ENCODE assay signal across 9 mouse cellular contexts in genomic region chr10:96744167-96744777, GRCm38 (mm10).
A peak's percentile ranks its signal among the peaks of the same experiment; 100 is the strongest.
DNase-seq lines count a peak whose midpoint lies in the region; ATAC-seq and TF ChIP-seq lines count a peak whose summit lies in the region.
"Had no signal": no experiment of that assay in that cellular context is flagged by ENCODE, and none has a peak within 500 bp of the region (broad histone marks: within the 10 kb centered on the region; RNA-seq: fewer than 3 reads in every experiment).

No protein-coding gene starts in this region.

- ATAC-seq in hindbrain, postnatal 0 days: no peak
- no peak for ATAC-seq in hindbrain, embryonic 11.5 days (ENCODE audit: low FRiP score)
- no peak; the same call in 1 of the 2 replicates for ATAC-seq in heart, embryonic 11.5 days (replicated peaks; ENCODE audit: insufficient number of reproducible peaks, low FRiP score, low TSS enrichment)
- no peak for ATAC-seq in stomach, embryonic 15.5 days (ENCODE audit: insufficient read depth, low FRiP score, low read depth)

- H3K4me1 ChIP-seq in hindbrain, postnatal 0 days (ENCODE audit: insufficient read depth, low read length): no peaks in the 10 kb centered on the region
- H3K4me1 ChIP-seq in hindbrain, embryonic 11.5 days (replicated peaks; ENCODE audit: control insufficient read depth, insufficient read depth, low read length): no peaks in the 10 kb centered on the region
- H3K4me1 ChIP-seq in heart, embryonic 11.5 days (ENCODE audit: control insufficient read depth, insufficient read depth, low read length): peaks cover 11% of the 10 kb centered on the region
- peaks cover 4% of the 10 kb centered on the region; the same call in 1 of the 2 replicates for H3K4me1 ChIP-seq in stomach, embryonic 15.5 days
- H3K4me1 ChIP-seq: megakaryocyte, embryonic 14.5 days had no signal

- no peaks in the 10 kb centered on the region for H3K27me3 ChIP-seq in hindbrain, postnatal 0 days (ENCODE audit: insufficient read depth, low read length)
- no peaks in the 10 kb centered on the region for H3K27me3 ChIP-seq in hindbrain, embryonic 11.5 days (ENCODE audit: control insufficient read depth, insufficient read depth, low read length)
- H3K27me3 ChIP-seq in heart, embryonic 11.5 days (ENCODE audit: control insufficient read depth, insufficient read depth, low read length): no peaks in the 10 kb centered on the region
- H3K27me3 ChIP-seq in stomach, embryonic 15.5 days (replicated peaks): no peaks in the 10 kb centered on the region
- H3K27me3 ChIP-seq: megakaryocyte, embryonic 14.5 days had no signal

- no peak overlapping the region for H3K9ac ChIP-seq in hindbrain, postnatal 0 days (replicated peaks; ENCODE audit: low read length)
- no peak overlapping the region for H3K9ac ChIP-seq in hindbrain, embryonic 11.5 days (ENCODE audit: low read depth, low read length)
- H3K9ac ChIP-seq in heart, embryonic 11.5 days (ENCODE audit: low read depth, low read length): no peak overlapping the region
- H3K9ac ChIP-seq in stomach, embryonic 15.5 days: no peak overlapping the region

- DNase-seq in hindbrain, postnatal 0 days (ENCODE audit: low spot score): peak; percentile 45
- no peak for DNase-seq in hindbrain, embryonic 11.5 days (ENCODE audit: low spot score)
- peak; percentile 55 to 67 for DNase-seq in cerebellum, adult 18-20 months
- DNase-seq in kidney, postnatal 36 days: peak; percentile 56 to 76
- DNase-seq in embryo, embryonic 10.5 days (ENCODE audit: low spot score): no peak
- DNase-seq in spleen, postnatal 36 days (ENCODE audit: low spot score in 2 of 2): no peak

- TF ChIP-seq CTCF in hindbrain, postnatal 0 days (IDR thresholded peaks at IDR 0.05; ENCODE audit: low read depth): no peak

- H3K4me3 ChIP-seq in hindbrain, postnatal 0 days (ENCODE audit: low read length): peak overlapping the region; percentile 17; the same call in 1 of the 2 replicates
- H3K4me3 ChIP-seq in hindbrain, embryonic 11.5 days (ENCODE audit: low read depth, low read length): no peak overlapping the region
- H3K4me3 ChIP-seq in heart, embryonic 11.5 days (ENCODE audit: low read depth, low read length): no peak overlapping the region
- H3K4me3 ChIP-seq in stomach, embryonic 15.5 days (replicated peaks): no peak overlapping the region
- H3K4me3 ChIP-seq: megakaryocyte, embryonic 14.5 days had no signal

- H3K27ac ChIP-seq in hindbrain, postnatal 0 days: peak overlapping the region; percentile 23; the same call in 1 of the 2 replicates
- H3K27ac ChIP-seq in hindbrain, embryonic 11.5 days (ENCODE audit: low read depth, low read length): no peak overlapping the region
- H3K27ac ChIP-seq in heart, embryonic 11.5 days (ENCODE audit: low read depth, low read length): peak overlapping the region; percentile 55
- H3K27ac ChIP-seq in stomach, embryonic 15.5 days: peak overlapping the region; percentile 57; the same call in 1 of the 2 replicates

- no peaks in the 10 kb centered on the region for H3K9me3 ChIP-seq in hindbrain, postnatal 0 days (ENCODE audit: low read length)
- no peaks in the 10 kb centered on the region for H3K9me3 ChIP-seq in hindbrain, embryonic 11.5 days (ENCODE audit: control insufficient read depth, low read length)
- H3K9me3 ChIP-seq in heart, embryonic 11.5 days (replicated peaks; ENCODE audit: control insufficient read depth, low read length): no peaks in the 10 kb centered on the region
- no peaks in the 10 kb centered on the region for H3K9me3 ChIP-seq in stomach, embryonic 15.5 days
- H3K9me3 ChIP-seq: megakaryocyte, embryonic 14.5 days had no signal

- no peaks in the 10 kb centered on the region for H3K36me3 ChIP-seq in hindbrain, postnatal 0 days (ENCODE audit: insufficient read depth, low read length)
- H3K36me3 ChIP-seq in hindbrain, embryonic 11.5 days (ENCODE audit: control insufficient read depth, insufficient read depth, low read length): no peaks in the 10 kb centered on the region
- H3K36me3 ChIP-seq in heart, embryonic 11.5 days (ENCODE audit: control insufficient read depth, insufficient read depth, low read length): no peaks in the 10 kb centered on the region
- no peaks in the 10 kb centered on the region for H3K36me3 ChIP-seq in stomach, embryonic 15.5 days

- H3K4me2 ChIP-seq in hindbrain, postnatal 0 days (ENCODE audit: low read depth, low read length): peak overlapping the region; percentile 27
- H3K4me2 ChIP-seq in hindbrain, embryonic 11.5 days (replicated peaks; ENCODE audit: low read depth, low read length): no peak overlapping the region
- no peak overlapping the region; the same call in 1 of the 2 replicates for H3K4me2 ChIP-seq in heart, embryonic 11.5 days
- H3K4me2 ChIP-seq in stomach, embryonic 15.5 days: peak overlapping the region; percentile 27; the same call in 1 of the 2 replicates

- WGBS in hindbrain, postnatal 0 days: 27% methylated on average over 11 of the region's 11 CpGs
- 64% methylated on average over 11 of the region's 11 CpGs for WGBS in hindbrain, embryonic 11.5 days
- 30% methylated on average over 11 of the region's 11 CpGs for WGBS in heart, embryonic 11.5 days (ENCODE audit: insufficient replicate concordance)
- WGBS in stomach, embryonic 15.5 days: 24% methylated on average over 11 of the region's 11 CpGs

Comparison
In these comparisons a context has a peak if more than half of its experiments do, and no peak if none do; other contexts are left out.
1. DNase-seq: peak in hindbrain, postnatal 0 days (single experiment), cerebellum, adult 18-20 months (2 of 2) and kidney, postnatal 36 days (2 of 2); none in hindbrain, embryonic 11.5 days (single experiment), embryo, embryonic 10.5 days (single experiment) and spleen, postnatal 36 days (0 of 2).
2. H3K4me2 ChIP-seq: peak in hindbrain, postnatal 0 days (single experiment) and stomach, embryonic 15.5 days (single experiment); none in hindbrain, embryonic 11.5 days (single experiment) and heart, embryonic 11.5 days (single experiment).